Mouse (Mus musculus) myocyte (in vitro differentiated cells): ENCODE results near the gene Glipr1. TPM values are rescaled to one million over a fixed set of nuclear protein-coding genes. Genes with fewer than 3 reads are reported as not detected.

Experiments
- H3K27me3 ChIP-seq: one replicate; pipeline ENCODE4 v1.6.1; 2011; ENCODE audit not compliant: control insufficient read depth, insufficient read depth, insufficient read length
- H3K36me3 ChIP-seq: one replicate; pipeline ENCODE4 v1.6.1; 2011; ENCODE audit not compliant: control insufficient read depth, insufficient read depth
- H3K4me2 ChIP-seq: one replicate; pipeline ENCODE4 v1.6.1; 2011; ENCODE audit warnings: low read depth, control low read depth
- H3K4me3 ChIP-seq: one replicate; pipeline ENCODE4 v1.5.1; 2011; ENCODE audit warnings: mild to moderate bottlenecking, control low read depth, moderate library complexity
- H3K79me2 ChIP-seq: one replicate; pipeline ENCODE4 v1.6.1; 2011; ENCODE audit not compliant: control insufficient read depth, insufficient read depth
- H3ac ChIP-seq: one replicate; pipeline ENCODE4 v1.6.1; 2011; ENCODE audit not compliant: control insufficient read depth, insufficient read length
- CEBPB ChIP-seq: IDR thresholded peaks from 2 replicates; pipeline ENCODE4 v1.6.1; 2011; ENCODE audit warnings: mild to moderate bottlenecking, moderate library complexity; ENCODE audit not compliant: poor library complexity, insufficient read depth, severe bottlenecking
- E2F4 ChIP-seq: IDR thresholded peaks from one replicate; pipeline ENCODE4 v1.6.1; 2011; ENCODE audit warnings: mild to moderate bottlenecking, control low read depth, moderate library complexity; ENCODE audit not compliant: insufficient read depth
- MAX ChIP-seq: IDR thresholded peaks from one replicate; pipeline ENCODE4 v1.6.1; 2011; ENCODE audit warnings: low read depth, mild to moderate bottlenecking, control low read depth
- MYOD1 ChIP-seq, 3 experiments: IDR thresholded peaks; one replicate each; pipeline ENCODE4 v1.6.1; 2011; ENCODE audit warnings: control low read depth in 2 of 3, low read depth in 2 of 3, mild to moderate bottlenecking in 2 of 3, moderate library complexity in 1 of 3; ENCODE audit not compliant: insufficient read length in 2 of 3, control insufficient read depth in 1 of 3
- MYOG ChIP-seq, 3 experiments: IDR thresholded peaks; one replicate each; pipeline ENCODE4 v1.6.1; 2011; ENCODE audit warnings: control low read depth in 2 of 3, low read depth in 2 of 3, mild to moderate bottlenecking in 2 of 3; ENCODE audit not compliant: insufficient read length in 2 of 3, control insufficient read depth in 1 of 3, insufficient read depth in 1 of 3
- POLR2A ChIP-seq: IDR thresholded peaks from one replicate; pipeline ENCODE4 v1.6.1; 2011; ENCODE audit warnings: low read depth, mild to moderate bottlenecking, control low read depth, moderate library complexity; ENCODE audit not compliant: insufficient read length
- POLR2AphosphoS2 ChIP-seq: IDR thresholded peaks from one replicate; pipeline ENCODE4 v1.6.1; 2011; ENCODE audit warnings: low read depth, control low read depth; ENCODE audit not compliant: insufficient read length
- REST ChIP-seq: IDR thresholded peaks from one replicate; pipeline ENCODE4 v1.6.1; 2011; ENCODE audit warnings: mild to moderate bottlenecking, control low read depth, moderate library complexity; ENCODE audit not compliant: insufficient read depth, insufficient read length
- SRF ChIP-seq: IDR thresholded peaks from one replicate; pipeline ENCODE4 v1.6.1; 2011; ENCODE audit warnings: low read depth; ENCODE audit not compliant: control insufficient read depth, insufficient read length
- TCF12 ChIP-seq: IDR thresholded peaks from one replicate; pipeline ENCODE4 v1.6.1; 2011; ENCODE audit warnings: mild to moderate bottlenecking, control low read depth; ENCODE audit not compliant: poor library complexity, insufficient read depth, severe bottlenecking
- TCF3 ChIP-seq: IDR thresholded peaks from one replicate; pipeline ENCODE4 v1.6.1; 2011; ENCODE audit warnings: low read depth, control low read depth; ENCODE audit not compliant: insufficient read length
- USF1 ChIP-seq: IDR thresholded peaks from one replicate; pipeline ENCODE4 v1.6.1; 2011; ENCODE audit warnings: low read depth, mild to moderate bottlenecking, control low read depth, moderate library complexity
- polyA plus RNA-seq: library from polyadenylated mRNA; unstranded; fragments of >200 nt; fragmentation: generic; extraction: Trizol; gene quantifications from one replicate; pipeline ENCODE4 v1.2.1, GENCODE M21; 2012; ENCODE audit warnings: missing spikeins

The Glipr1 gene
- polyA plus RNA-seq, 1 experiment, result 2.5 TPM

GRCm38 (mm10) chr10:111936491-111937145 lies 65.8 kb downstream of the Glipr1 start:
- Histone ChIP-seq H3K79me2 (no peaks in the 10 kb centered on the region), H3K4me2 (peak overlapping the region; percentile 78), H3K36me3 (no peaks in the 10 kb centered on the region), H3K27me3 (no peaks in the 10 kb centered on the region), H3ac (no peak overlapping the region), H3K4me3 (no peak overlapping the region)
- TF ChIP-seq TCF12, result peak; percentile 19
- no peak for TF ChIP-seq E2F4
- TF ChIP-seq MYOD1 (IDR thresholded peaks at IDR 0.05; ENCODE audit: control insufficient read depth in 1 of 3, insufficient read length in 2 of 3, low read depth in 2 of 3), result peak; percentile 42 to 69 (median 60)
- peak; percentile 35 to 80 (median 40) for TF ChIP-seq MYOG (IDR thresholded peaks at IDR 0.05; ENCODE audit: control insufficient read depth in 1 of 3, insufficient read depth in 1 of 3, insufficient read length in 2 of 3, low read depth in 2 of 3)
- no peak for TF ChIP-seq CEBPB
- no peak for TF ChIP-seq MAX
- TF ChIP-seq SRF, result no peak
- no peak for TF ChIP-seq POLR2AphosphoS2
- no peak for TF ChIP-seq USF1
- TF ChIP-seq TCF3, result no peak
- TF ChIP-seq POLR2A, result no peak
- no peak for TF ChIP-seq REST

GRCm38 (mm10) chr10:111936021-111936420 lies 66.4 kb downstream of the Glipr1 start:
- peak overlapping the region; percentile 78 for H3K4me2 ChIP-seq
- TF ChIP-seq E2F4 (no peak), TCF12 (no peak), MAX (no peak), MYOG (IDR thresholded peaks at IDR 0.05; ENCODE audit: control insufficient read depth in 1 of 3, insufficient read depth in 1 of 3, insufficient read length in 2 of 3, low read depth in 2 of 3) (no peak), CEBPB (no peak), SRF (no peak)
- H3K79me2 ChIP-seq, result no peaks in the 10 kb centered on the region
- H3ac ChIP-seq, result no peak overlapping the region
- H3K27me3 ChIP-seq, result no peaks in the 10 kb centered on the region
- H3K4me3 ChIP-seq, result no peak overlapping the region
- no peaks in the 10 kb centered on the region for H3K36me3 ChIP-seq

Other genes starting within 250 kb of the Glipr1 start
- gene Krr1, start 30.0 kb downstream of the Glipr1 start, polyA plus RNA-seq, result 10.5 TPM
- not detected for gene Glipr1l1, start 57.6 kb upstream of the Glipr1 start, polyA plus RNA-seq
- gene Glipr1l2, start 80.7 kb upstream of the Glipr1 start, polyA plus RNA-seq, result not detected
- gene Glipr1l3, start 157.7 kb upstream of the Glipr1 start, polyA plus RNA-seq, result not detected
- gene Caps2, start 161.0 kb upstream of the Glipr1 start, polyA plus RNA-seq, result 0.04 TPM